Mouse (Mus musculus) kidney, postnatal 0 days (tissue): ENCODE data around the gene Rhbdl1. TPM values are rescaled to one million over a fixed set of nuclear protein-coding genes. Genes with fewer than 3 reads are reported as not detected.
"Not testable (repeated sequence)": the region's sequence is repeated elsewhere in the genome, so short reads cannot be mapped to it uniquely, and the experiment has no call there.

Experiments used
- ATAC-seq: fragments of 200-750 bp; cut with Nextera tagmentation; replicated peaks from 2 replicates; pipeline ENCODE4 v1.8.0; 2017; ENCODE audit warnings: low read depth, moderate number of reproducible peaks, moderate TSS enrichment, moderate library complexity; ENCODE audit not compliant: low FRiP score
- DNase-seq: peaks from one replicate; pipeline ENCODE4 v3.0.0-alpha.2; 2016; ENCODE audit warnings: low spot score
- H3K27ac ChIP-seq: fragments of 300-500 bp; sonication (generic); 2 replicates; pipeline ENCODE4 v1.5.1; 2014; ENCODE audit warnings: mild to moderate bottlenecking
- H3K27me3 ChIP-seq: fragments of 300-500 bp; sonication (generic); 2 replicates; pipeline ENCODE4 v1.6.1; 2014; ENCODE audit warnings: low read length, mixed read lengths; ENCODE audit not compliant: insufficient read depth
- H3K36me3 ChIP-seq: fragments of 300-500 bp; sonication (generic); 2 replicates; pipeline ENCODE4 v1.6.1; 2014; ENCODE audit warnings: low read length, mixed read lengths; ENCODE audit not compliant: insufficient read depth
- H3K4me1 ChIP-seq: fragments of 300-500 bp; sonication (generic); replicated peaks from 2 replicates; pipeline ENCODE4 v1.6.1; 2014; ENCODE audit warnings: antibody characterized with exemption, low read length, mixed read lengths; ENCODE audit not compliant: insufficient read depth
- H3K4me2 ChIP-seq: fragments of 300-500 bp; sonication (generic); 2 replicates; pipeline ENCODE4 v1.6.1; 2014; ENCODE audit warnings: mild to moderate bottlenecking, low read length, moderate library complexity, mixed read lengths
- H3K4me3 ChIP-seq: fragments of 300-500 bp; sonication (generic); replicated peaks from 2 replicates; pipeline ENCODE4 v1.5.1; 2014; ENCODE audit warnings: low read depth, low read length
- H3K9ac ChIP-seq: fragments of 300-500 bp; sonication (generic); 2 replicates; pipeline ENCODE4 v1.6.1; 2014; ENCODE audit warnings: low read depth, low read length
- H3K9me3 ChIP-seq: fragments of 300-500 bp; sonication (generic); replicated peaks from 2 replicates; pipeline ENCODE4 v1.6.1; 2016; ENCODE audit warnings: low read length, inconsistent platforms, mixed read lengths
- CTCF ChIP-seq: IDR thresholded peaks from 2 replicates; pipeline ENCODE4 v1.5.1; 2016; ENCODE audit warnings: antibody characterized with exemption, low read depth, mild to moderate bottlenecking, moderate library complexity
- WGBS: fragments of 180-500 bp; shearing (Covaris S2); extraction: QIAGEN DNeasy Blood & Tissue Kit; methylation state at CpG from one replicate; pipeline ENCODE4 v1.1.7; 2014; 5-methylcytosine and 5-hydroxymethylcytosine counted together
- polyA plus RNA-seq: library from polyadenylated mRNA; unstranded; fragments of >200 nt; fragmentation: Nextera tagmentation; extraction: Ambion mirVana; gene quantifications from 2 replicates; pipeline ENCODE4 v1.2.1, GENCODE M21; 2015

Gene Rhbdl1
- polyA plus RNA-seq, 1 experiment from 2014 or later = 3.9 TPM

DNA sequence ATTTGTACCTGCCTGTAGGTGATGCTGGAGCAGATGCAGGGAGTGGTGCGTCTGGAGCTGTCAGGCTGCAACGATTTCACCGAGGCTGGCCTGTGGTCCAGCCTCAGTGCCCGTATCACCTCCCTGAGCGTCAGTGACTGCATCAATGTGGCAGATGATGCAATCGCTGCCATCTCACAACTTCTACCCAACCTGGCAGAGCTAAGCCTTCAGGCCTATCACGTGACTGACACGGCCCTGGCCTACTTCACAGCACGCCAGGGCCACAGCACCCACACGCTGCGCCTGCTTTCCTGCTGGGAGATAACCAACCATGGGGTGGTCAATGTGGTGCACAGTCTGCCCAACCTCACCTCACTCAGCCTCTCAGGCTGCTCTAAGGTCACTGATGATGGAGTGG, 19.4 kb downstream of the Rhbdl1 start:
- ATAC-seq = no peak
- no peak for TF ChIP-seq CTCF
- H3K9me3 ChIP-seq = no peaks in the 10 kb centered on the region
- H3K9ac ChIP-seq = no peak overlapping the region
- no peak overlapping the region for H3K27ac ChIP-seq
- H3K4me1 ChIP-seq = no peaks in the 10 kb centered on the region; the same call in 1 of the 2 replicates
- no peak overlapping the region for H3K4me2 ChIP-seq
- DNase-seq = no peak
- H3K27me3 ChIP-seq = peaks cover 15% of the 10 kb centered on the region
- no peaks in the 10 kb centered on the region for H3K36me3 ChIP-seq
- 87% methylated on average over 11 of the region's 11 CpGs for WGBS
- no peak overlapping the region for H3K4me3 ChIP-seq

DNA sequence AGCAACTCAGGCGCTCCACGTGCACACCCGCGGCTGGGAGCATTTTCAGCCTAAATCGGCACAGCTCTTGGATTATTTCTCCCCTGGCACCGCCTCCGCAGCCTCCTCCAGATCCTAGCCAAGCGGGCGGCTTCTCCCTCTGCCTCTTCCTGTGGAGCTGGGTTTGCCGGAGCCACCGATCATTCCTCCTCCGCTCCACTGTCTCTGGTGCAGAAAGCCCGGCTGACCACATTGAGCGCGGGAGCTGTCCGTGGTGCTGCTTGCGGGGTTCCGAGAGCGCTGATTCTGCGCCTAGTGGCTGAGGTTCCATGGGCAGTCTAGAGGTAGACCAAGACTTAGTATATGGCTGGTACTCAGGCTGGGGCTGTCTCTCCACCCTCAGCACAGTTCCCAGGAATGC, 23.6 kb downstream of the Rhbdl1 start:
- H3K4me1 ChIP-seq = no peaks in the 10 kb centered on the region; the same call in 1 of the 2 replicates
- no peaks in the 10 kb centered on the region for H3K9me3 ChIP-seq
- peak; percentile 96 for DNase-seq
- ATAC-seq = peak; percentile 50; the same call in 1 of the 2 replicates
- H3K4me2 ChIP-seq = no peak overlapping the region
- H3K27me3 ChIP-seq = peaks cover 11% of the 10 kb centered on the region; the same call in 1 of the 2 replicates
- WGBS = 0% methylated on average over 20 of the region's 20 CpGs
- H3K27ac ChIP-seq = no peak overlapping the region
- peak; percentile 70 for TF ChIP-seq CTCF
- no peak overlapping the region for H3K9ac ChIP-seq
- no peaks in the 10 kb centered on the region for H3K36me3 ChIP-seq
- H3K4me3 ChIP-seq = no peak overlapping the region

DNA sequence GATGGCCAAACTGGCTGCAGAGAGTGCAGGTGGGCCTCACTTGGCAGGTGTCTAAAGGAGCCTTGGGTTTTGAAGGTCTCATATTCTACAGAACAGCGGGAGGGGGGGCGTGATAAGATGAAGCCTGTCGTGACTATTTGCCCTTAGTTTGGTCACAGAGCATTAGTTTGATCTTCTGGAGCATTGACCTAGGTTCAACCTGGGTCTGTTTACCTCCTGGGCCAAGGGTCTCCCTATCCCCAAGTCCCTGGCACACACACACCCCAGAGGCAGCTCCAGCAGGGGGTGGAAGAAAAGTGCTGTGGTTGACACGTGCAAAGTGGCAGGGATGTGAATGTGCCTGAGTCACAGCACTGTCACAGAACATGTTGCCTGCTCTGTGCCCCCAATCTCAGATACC, 26.2 kb downstream of the Rhbdl1 start:
- WGBS = 72% methylated on average over 4 of the region's 4 CpGs
- Histone ChIP-seq H3K27ac (no peak overlapping the region), H3K27me3 (peaks cover 11% of the 10 kb centered on the region; the same call in 1 of the 2 replicates), H3K4me3 (no peak overlapping the region), H3K4me1 (no peaks in the 10 kb centered on the region; the same call in 1 of the 2 replicates), H3K4me2 (no peak overlapping the region), H3K9ac (no peak overlapping the region), H3K36me3 (no peaks in the 10 kb centered on the region), H3K9me3 (no peaks in the 10 kb centered on the region)
- no peak for ATAC-seq
- TF ChIP-seq CTCF = no peak
- no peak for DNase-seq

DNA sequence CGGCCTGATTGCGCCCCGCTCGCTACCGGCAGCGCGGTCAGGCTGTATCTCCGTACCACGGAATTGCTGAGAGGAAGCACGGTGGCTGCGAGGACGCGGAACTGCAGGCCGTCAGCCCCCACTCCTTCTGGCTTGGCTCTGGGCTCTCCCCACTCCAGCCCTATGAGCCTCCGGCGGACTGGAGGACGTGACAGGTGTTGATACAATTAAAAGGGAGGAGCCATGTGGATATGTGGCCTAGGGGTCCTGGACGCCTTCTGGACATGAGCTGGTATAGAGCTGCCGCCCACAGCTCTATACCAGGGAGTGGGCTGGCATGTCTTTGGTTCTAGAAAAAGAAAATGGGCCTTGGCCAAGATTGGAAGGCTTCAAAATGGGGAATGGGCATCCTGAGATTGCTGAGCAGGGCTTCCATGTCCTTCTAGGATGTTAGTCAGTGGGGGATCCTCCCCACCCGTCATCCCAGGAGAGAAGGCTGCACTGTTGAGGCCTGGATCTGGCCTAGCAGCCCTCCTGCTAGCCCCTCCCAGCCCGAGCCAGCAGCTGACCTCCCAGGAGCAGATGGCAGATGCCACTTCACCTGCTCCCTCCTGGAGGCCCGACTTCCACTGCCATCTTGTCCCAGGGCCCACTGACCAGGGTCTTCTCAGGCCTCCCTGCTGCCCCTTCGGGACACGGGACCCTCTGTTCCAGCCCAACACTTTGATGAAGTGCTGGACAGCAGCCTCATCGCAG, 27.3 kb downstream of the Rhbdl1 start:
- Histone ChIP-seq H3K27ac (no peak overlapping the region), H3K4me2 (peak overlapping the region; percentile 94), H3K36me3 (no peaks in the 10 kb centered on the region), H3K9me3 (no peaks in the 10 kb centered on the region), H3K9ac (peak overlapping the region; percentile 51), H3K27me3 (peaks cover 11% of the 10 kb centered on the region; the same call in 1 of the 2 replicates), H3K4me3 (peak overlapping the region; percentile 60), H3K4me1 (no peaks in the 10 kb centered on the region; the same call in 1 of the 2 replicates)
- TF ChIP-seq CTCF = no peak
- DNase-seq = no peak
- no peak for ATAC-seq
- WGBS = 9% methylated on average over 25 of the region's 25 CpGs

DNA sequence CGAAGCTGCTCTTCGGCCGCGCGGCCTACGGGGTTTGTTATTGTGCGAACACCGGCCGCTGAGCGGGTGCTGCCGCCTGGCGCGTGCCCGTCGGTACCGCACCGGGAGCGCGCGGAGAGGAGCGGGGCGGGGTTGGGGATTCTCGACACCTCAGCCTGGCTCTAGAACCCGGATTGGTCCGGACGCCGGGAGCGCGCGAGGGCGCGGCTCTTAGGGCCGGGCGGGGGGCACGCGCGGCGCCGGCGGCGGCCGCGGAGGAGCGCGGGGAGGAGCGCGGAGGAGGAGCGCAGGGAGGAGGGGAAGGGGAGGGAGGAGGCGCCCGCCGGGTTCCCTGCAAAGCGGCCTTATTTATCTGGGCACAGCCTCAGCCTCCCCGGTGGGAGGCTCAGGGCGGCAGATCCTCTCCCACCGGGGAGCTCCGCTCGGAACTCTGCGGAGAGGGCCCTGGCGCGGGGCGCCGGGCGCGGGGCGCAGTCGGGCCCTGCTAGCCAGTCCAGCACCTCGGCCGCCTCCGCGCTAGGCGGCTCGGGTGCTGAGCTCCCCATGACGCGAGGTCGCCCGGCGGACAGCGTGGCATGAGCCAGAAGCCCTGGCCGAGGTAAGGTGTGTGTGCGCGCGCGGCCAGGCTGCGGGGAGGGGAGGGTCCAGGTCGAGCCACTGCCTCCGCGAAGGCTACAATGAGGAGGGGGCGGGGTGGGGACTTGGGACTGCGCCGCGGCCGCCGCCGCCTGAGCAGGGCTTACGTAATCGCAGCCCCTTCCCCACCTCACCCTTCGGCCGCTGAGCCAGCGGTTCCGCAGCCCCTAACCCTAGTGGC, 28.1 kb downstream of the Rhbdl1 start, which contains the start of gene Fbxl16:
Fbxl16 (plus strand) TSS at position 297 of the 817 bp plus-strand sequence.
- no peaks in the 10 kb centered on the region; the same call in 1 of the 2 replicates for H3K4me1 ChIP-seq
- H3K4me2 ChIP-seq = peak within 1 kb of the TSS; percentile 94
- DNase-seq = peak; percentile 51
- no peaks in the 10 kb centered on the region for H3K9me3 ChIP-seq
- peak within 1 kb of the TSS; percentile 60 for H3K4me3 ChIP-seq
- WGBS = under 1% methylated on average over 83 of the region's 100 CpGs
- H3K27me3 ChIP-seq = peaks cover 11% of the 10 kb centered on the region; the same call in 1 of the 2 replicates
- H3K27ac ChIP-seq = no peak within 1 kb of the TSS
- ATAC-seq = peak; percentile 27
- TF ChIP-seq CTCF = peak; percentile 35
- H3K36me3 ChIP-seq = no peaks in the 10 kb centered on the region
- peak within 1 kb of the TSS; percentile 51 for H3K9ac ChIP-seq

DNA sequence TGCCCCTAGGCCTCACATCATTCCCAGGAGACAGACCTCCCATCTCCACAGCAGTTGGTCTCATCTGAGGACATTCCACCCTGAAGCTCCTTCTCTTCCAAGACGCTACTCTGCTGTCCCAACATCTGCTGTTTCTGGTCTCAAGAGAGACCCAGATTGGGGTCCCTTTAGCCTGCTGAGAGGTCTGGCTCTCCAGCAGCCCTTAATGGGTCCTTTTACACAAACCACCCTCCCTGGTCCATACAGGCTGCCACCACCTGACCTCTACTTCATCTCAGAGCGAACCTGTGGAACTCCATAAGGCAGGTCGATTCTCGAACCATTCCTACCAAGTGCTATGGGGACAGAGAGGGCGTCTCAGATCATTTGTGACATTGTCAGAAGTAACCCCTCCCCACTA, 29.1 kb downstream of the Rhbdl1 start:
- DNase-seq (no peak), ATAC-seq (no peak)
- peak overlapping the region; percentile 94; the same call in 1 of the 2 replicates for H3K4me2 ChIP-seq
- H3K27me3 ChIP-seq = peaks cover 11% of the 10 kb centered on the region; the same call in 1 of the 2 replicates
- no peak for TF ChIP-seq CTCF
- no peaks in the 10 kb centered on the region for H3K9me3 ChIP-seq
- H3K9ac ChIP-seq = no peak overlapping the region
- WGBS = 34% methylated on average over 5 of the region's 5 CpGs
- H3K4me1 ChIP-seq = no peaks in the 10 kb centered on the region; the same call in 1 of the 2 replicates
- H3K36me3 ChIP-seq = no peaks in the 10 kb centered on the region
- no peak overlapping the region for H3K27ac ChIP-seq
- no peak overlapping the region for H3K4me3 ChIP-seq

DNA sequence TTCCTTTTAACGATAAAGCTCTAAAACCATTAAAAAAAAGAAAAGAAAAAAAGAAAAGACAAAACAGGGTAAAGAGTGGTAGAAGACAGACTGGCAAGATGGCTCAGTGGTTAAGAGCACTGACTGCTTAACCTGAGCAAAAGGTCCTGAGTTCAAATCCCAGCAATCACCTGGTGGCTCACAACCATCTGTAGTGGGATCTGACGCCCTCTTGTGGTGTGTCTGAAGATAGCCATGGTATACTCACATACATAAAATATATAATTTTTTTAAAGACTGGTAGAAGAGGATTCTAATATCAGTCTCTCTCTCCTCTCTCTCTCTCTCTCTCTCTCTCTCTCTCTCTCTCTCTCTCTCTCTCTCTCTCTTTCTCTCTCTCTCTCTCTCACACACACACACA, 29.6 kb downstream of the Rhbdl1 start:
- not testable (repeated sequence) for H3K27ac ChIP-seq, DNase-seq, H3K36me3 ChIP-seq, ATAC-seq, H3K9me3 ChIP-seq, H3K4me2 ChIP-seq, H3K4me3 ChIP-seq, H3K9ac ChIP-seq, H3K4me1 ChIP-seq
- peaks cover 11% of the 10 kb centered on the region; the same call in 1 of the 2 replicates for H3K27me3 ChIP-seq
- WGBS = 50% methylated on average over 2 of the region's 2 CpGs
